39 mouse cellular contexts compared by ENCODE assay signal in genomic region chr14:55247181-55247580, GRCm38 (mm10). TPM values are rescaled to one million over a fixed set of nuclear protein-coding genes. Genes with fewer than 3 reads are reported as not detected.
"Had no signal": no experiment of that assay in that cellular context is flagged by ENCODE, and none has a peak within 500 bp of the region (broad histone marks: within the 10 kb centered on the region; RNA-seq: fewer than 3 reads in every experiment).

No protein-coding gene starts in this region.

- H3K27ac ChIP-seq: forebrain, embryonic 15.5 days; heart, embryonic 13.5 days; heart, embryonic 15.5 days; hindbrain, embryonic 13.5 days; hindbrain, embryonic 15.5 days; hindbrain, postnatal 0 days; limb, embryonic 13.5 days; limb, embryonic 15.5 days; liver, embryonic 12.5 days had no signal

- ATAC-seq: forebrain, embryonic 15.5 days; forebrain, postnatal 0 days; hindbrain, postnatal 0 days; intestine, embryonic 16.5 days; liver, embryonic 12.5 days had no signal

- H3K36me3 ChIP-seq: forebrain, embryonic 15.5 days; heart, embryonic 13.5 days; heart, embryonic 15.5 days; hindbrain, embryonic 13.5 days; hindbrain, embryonic 15.5 days; limb, embryonic 13.5 days; limb, embryonic 15.5 days; liver, embryonic 12.5 days had no signal

- H3K4me3 ChIP-seq: forebrain, embryonic 15.5 days; heart, embryonic 13.5 days; heart, embryonic 15.5 days; hindbrain, embryonic 13.5 days; hindbrain, embryonic 15.5 days; limb, embryonic 13.5 days; limb, embryonic 15.5 days; liver, embryonic 12.5 days had no signal

- H3K27me3 ChIP-seq: forebrain, embryonic 15.5 days; heart, embryonic 13.5 days; heart, embryonic 15.5 days; hindbrain, embryonic 13.5 days; hindbrain, embryonic 15.5 days; limb, embryonic 13.5 days; limb, embryonic 15.5 days; liver, embryonic 12.5 days had no signal

- H3K4me2 ChIP-seq: forebrain, embryonic 15.5 days; heart, embryonic 11.5 days; heart, embryonic 13.5 days; heart, embryonic 15.5 days; hindbrain, embryonic 13.5 days; hindbrain, embryonic 15.5 days; limb, embryonic 13.5 days; limb, embryonic 15.5 days; liver, embryonic 12.5 days had no signal

- H3K4me1 ChIP-seq: forebrain, embryonic 15.5 days; heart, embryonic 13.5 days; heart, embryonic 15.5 days; hindbrain, embryonic 15.5 days; limb, embryonic 13.5 days; limb, embryonic 15.5 days; liver, embryonic 12.5 days had no signal

- H3K9ac ChIP-seq: forebrain, embryonic 15.5 days; forebrain, postnatal 0 days; heart, embryonic 13.5 days; heart, embryonic 15.5 days; hindbrain, embryonic 13.5 days; hindbrain, embryonic 15.5 days; limb, embryonic 13.5 days; limb, embryonic 15.5 days; liver, embryonic 12.5 days had no signal

- H3K9me3 ChIP-seq: forebrain, embryonic 15.5 days; heart, embryonic 13.5 days; heart, embryonic 15.5 days; hindbrain, embryonic 13.5 days; hindbrain, embryonic 15.5 days; limb, embryonic 13.5 days; limb, embryonic 15.5 days; liver, embryonic 12.5 days had no signal

- DNase-seq: forebrain, postnatal 0 days; gastrocnemius, postnatal 14 days; gastrocnemius, postnatal 36 days; heart, adult 18-20 months; heart, postnatal 14 days; heart, postnatal 36 days; kidney, adult 18-20 months; kidney, postnatal 10 days; kidney, postnatal 36 days; layer of hippocampus, adult 9-11 months; layer of hippocampus, postnatal 36 days; left cerebral cortex, postnatal 4 days had no signal

RNA-seq across cellular contexts. Expression of gene Dhrs2, which starts 25.4 kb away (rescaled TPM):
- total RNA-seq: gastrocnemius, adult 18-20 months; gastrocnemius, adult 8-10 months; gastrocnemius, postnatal 36 days; heart, adult 18-20 months; heart, adult 8-10 months; heart, postnatal 14 days; heart, postnatal 36 days; layer of hippocampus, adult 18-20 months; layer of hippocampus, adult 8-10 months; layer of hippocampus, postnatal 14 days; layer of hippocampus, postnatal 36 days; left cerebral cortex, adult 18-20 months; left cerebral cortex, adult 8-10 months; left cerebral cortex, postnatal 10 days; left cerebral cortex, postnatal 25 days; left cerebral cortex, postnatal 4 days; liver, adult 2 months had no signal
- polyA plus RNA-seq: gonadal fat pad, adult 2 months; heart, embryonic 11.5 days; heart, embryonic 13.5 days; heart, embryonic 15.5 days; heart, postnatal 0 days; hindbrain, embryonic 11.5 days; large intestine, adult 2 months; limb, embryonic 11.5 days; liver, adult 2 months; liver, embryonic 12.5 days had no signal
